Mouse (Mus musculus): ENCODE results near the gene Cfap161.

Gene Cfap161

GRCm38 (mm10) chr7:83802007-83802406 lies 7.3 kb upstream of the Cfap161 start:
- DNase-seq (ENCODE audit: low spot score) = no peak

GRCm38 (mm10) chr7:83801483-83801875 lies 6.8 kb upstream of the Cfap161 start:
- no peak for DNase-seq (ENCODE audit: low spot score)

GRCm38 (mm10) chr7:83800561-83801482 lies 6.1 kb upstream of the Cfap161 start:
- DNase-seq (ENCODE audit: low spot score) = no peak

GRCm38 (mm10) chr7:83800071-83800470 lies 5.4 kb upstream of the Cfap161 start:
- DNase-seq (ENCODE audit: low spot score) = no peak

- DNase-seq (ENCODE audit: low spot score) = no peak
Measured at GRCm38 (mm10) chr7:83798004-83798403, 3.3 kb upstream of the Cfap161 start.

GRCm38 (mm10) chr7:83796177-83796576 lies 1.5 kb upstream of the Cfap161 start:
- DNase-seq (ENCODE audit: low spot score) = no peak

- no peak for DNase-seq (ENCODE audit: low spot score)
Measured at GRCm38 (mm10) chr7:83794006-83794683, 535 bp downstream of the Cfap161 start.

- DNase-seq (ENCODE audit: low spot score) = no peak
Measured at GRCm38 (mm10) chr7:83780881-83781280, 13.8 kb downstream of the Cfap161 start.

- DNase-seq (ENCODE audit: low spot score) = no peak
Measured at GRCm38 (mm10) chr7:83780026-83780425, 14.7 kb downstream of the Cfap161 start.

- DNase-seq (ENCODE audit: low spot score) = no peak
Measured at GRCm38 (mm10) chr7:83779028-83779427, 15.7 kb downstream of the Cfap161 start.

GRCm38 (mm10) chr7:83778516-83778915 lies 16.2 kb downstream of the Cfap161 start:
- no peak for DNase-seq (ENCODE audit: low spot score)

GRCm38 (mm10) chr7:83774721-83775120 lies 20.0 kb downstream of the Cfap161 start:
- peak; percentile 55 for DNase-seq (ENCODE audit: low spot score)

GRCm38 (mm10) chr7:83763674-83764073 lies 31.0 kb downstream of the Cfap161 start:
- DNase-seq (ENCODE audit: low spot score) = no peak

GRCm38 (mm10) chr7:83762336-83762735 lies 32.3 kb downstream of the Cfap161 start:
- no peak for DNase-seq (ENCODE audit: low spot score)

- DNase-seq (ENCODE audit: low spot score) = no peak
Measured at GRCm38 (mm10) chr7:83751055-83751454, 43.6 kb downstream of the Cfap161 start.

GRCm38 (mm10) chr7:83748405-83748804 lies 46.3 kb downstream of the Cfap161 start:
- DNase-seq (ENCODE audit: low spot score) = no peak

- no peak for DNase-seq (ENCODE audit: low spot score)
Measured at GRCm38 (mm10) chr7:83746107-83746687, 48.5 kb downstream of the Cfap161 start.

GRCm38 (mm10) chr7:83745413-83746106 lies 49.1 kb downstream of the Cfap161 start, which contains the start of gene Il16:
TSS of gene Il16 (minus strand) at chr7:83745726.
- no peak for DNase-seq (ENCODE audit: low spot score)

GRCm38 (mm10) chr7:83745065-83745412 lies 49.6 kb downstream of the Cfap161 start:
- DNase-seq (ENCODE audit: low spot score) = no peak

- DNase-seq (ENCODE audit: low spot score) = no peak
Measured at GRCm38 (mm10) chr7:83744250-83744649, 50.4 kb downstream of the Cfap161 start.

GRCm38 (mm10) chr7:83742690-83743089 lies 52.0 kb downstream of the Cfap161 start:
- no peak for DNase-seq (ENCODE audit: low spot score)

GRCm38 (mm10) chr7:83742026-83742425 lies 52.7 kb downstream of the Cfap161 start:
- no peak for DNase-seq (ENCODE audit: low spot score)
